Mouse (Mus musculus) cerebellum, postnatal 36 days (tissue): ENCODE results near the gene Olfr952.

Source experiments
- DNase-seq, 2 experiments: peaks; one replicate each; pipeline ENCODE4 v3.0.0; 2021 to 2022; ENCODE audit warnings: mixed read lengths in 2 of 2

The Olfr952 gene

DNA sequence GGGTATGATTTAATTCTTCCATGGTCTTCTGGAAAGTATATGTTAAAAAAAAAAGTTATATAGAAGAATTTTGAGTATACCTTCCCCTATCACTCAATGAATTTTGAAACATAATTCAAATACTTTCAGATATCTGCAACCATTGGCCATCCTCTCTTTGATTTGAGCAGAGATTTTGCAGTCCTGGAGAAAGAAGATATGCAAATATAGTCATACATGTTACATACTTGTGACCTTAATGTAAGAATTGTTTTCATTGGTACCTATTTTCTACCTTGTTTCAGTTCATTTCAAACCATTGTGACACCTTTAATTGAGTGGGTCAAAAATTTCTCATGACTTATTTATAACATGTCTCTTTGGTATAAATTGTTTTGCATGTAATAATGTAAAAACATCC, at the start of gene Olfr952:
Gene Olfr952 (minus strand): TSS at position 101 of the 400 bp plus-strand sequence.
- DNase-seq, result no peak

DNA sequence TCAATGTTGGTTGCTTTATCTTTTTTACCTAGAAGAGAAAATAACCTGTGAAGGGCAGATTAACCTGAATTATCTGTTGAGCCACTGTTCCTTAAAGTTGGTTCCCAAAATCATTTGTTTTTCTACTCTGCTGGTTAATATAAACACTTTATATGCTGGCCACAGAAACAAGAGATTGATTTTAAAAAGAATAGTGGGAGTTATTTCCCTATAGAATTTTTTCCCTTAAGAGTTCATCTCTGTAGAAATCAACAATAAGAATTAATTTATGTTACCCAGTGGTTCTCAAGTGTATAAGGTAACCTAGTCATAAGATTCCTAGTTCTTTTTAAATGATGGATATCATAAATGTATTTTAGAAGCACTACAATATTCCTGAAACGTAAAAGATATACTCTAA, 44.9 kb upstream of the Olfr952 start, which contains the start of gene Olfr955:
Gene Olfr955 (minus strand): TSS at position 101 of the 400 bp plus-strand sequence.
- no peak for DNase-seq

DNA sequence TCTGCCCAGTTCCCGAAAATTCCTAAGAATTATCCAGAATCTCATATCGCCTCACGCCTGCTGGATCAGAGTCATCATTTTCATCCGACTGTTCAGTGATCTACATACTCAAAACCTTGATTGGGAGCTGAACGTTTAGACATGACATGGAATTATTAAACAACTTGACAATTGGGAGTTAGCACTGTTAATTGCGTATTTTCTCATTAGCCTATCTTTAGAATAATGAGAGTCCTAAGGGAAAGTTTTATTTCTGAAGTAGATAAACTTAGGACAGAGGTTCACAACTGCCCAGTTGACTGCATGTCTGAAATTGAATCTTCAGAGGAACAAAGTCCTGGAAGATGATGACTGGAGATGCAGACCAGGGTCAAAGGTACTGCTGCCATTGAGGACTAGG, 29.5 kb upstream of the Olfr952 start, which contains the start of gene Olfr954:
Gene Olfr954 (plus strand): TSS at position 301 of the 400 bp plus-strand sequence.
- no peak for DNase-seq

DNA sequence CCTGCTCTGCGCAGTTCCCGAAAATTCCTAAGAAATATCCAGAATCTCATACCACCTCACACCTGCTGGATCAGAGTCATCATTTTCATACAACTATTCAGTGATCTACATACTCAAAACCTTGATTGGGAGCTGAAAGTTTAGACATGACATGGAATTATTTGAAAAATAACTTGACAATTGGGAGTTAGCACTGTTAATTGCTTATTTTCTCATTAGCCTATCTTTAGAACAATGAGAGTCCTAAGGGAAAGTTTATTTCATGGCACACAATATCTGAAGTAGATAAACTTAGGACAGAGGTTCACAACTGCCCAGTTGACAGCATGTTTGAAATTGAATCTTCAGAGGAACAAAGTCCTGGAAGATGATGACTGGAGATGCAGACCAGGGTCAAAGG, 39.8 kb downstream of the Olfr952 start, which contains the start of gene Olfr951:
Gene Olfr951 (plus strand): TSS at position 301 of the 400 bp plus-strand sequence.
- no peak for DNase-seq
